Mouse (Mus musculus) hindbrain, embryonic 11.5 days (tissue): ENCODE measurements at regions not wholly inside any gene's neighbourhood (a gene's known extent, or its start where the extent isn't known, plus 50 kb on each side); places are given as distances from the start of the nearest gene placed in this dataset.
"Not testable (repeated sequence)": the region's sequence is repeated elsewhere in the genome, so short reads cannot be mapped to it uniquely, and the experiment has no call there.

Experiments
- ATAC-seq: fragments of 200-750 bp; cut with Nextera tagmentation; 2 replicates; pipeline ENCODE4 v1.8.0; 2017; ENCODE audit warnings: mild to moderate bottlenecking, moderate TSS enrichment, moderate library complexity; ENCODE audit not compliant: low FRiP score
- DNase-seq: peaks from one replicate; pipeline ENCODE4 v3.0.0-alpha.2; 2015; ENCODE audit warnings: low spot score
- H3K27ac ChIP-seq: fragments of 300-500 bp; sonication (generic); 2 replicates; pipeline ENCODE4 v1.5.1; 2014; ENCODE audit warnings: mild to moderate bottlenecking, low read depth, low read length
- H3K27me3 ChIP-seq: fragments of 300-500 bp; sonication (generic); 2 replicates; pipeline ENCODE4 v1.6.1; 2014; ENCODE audit warnings: mild to moderate bottlenecking, low read length, moderate library complexity, mixed read lengths; ENCODE audit not compliant: control insufficient read depth, insufficient read depth
- H3K36me3 ChIP-seq: fragments of 300-500 bp; sonication (generic); 2 replicates; pipeline ENCODE4 v1.6.1; 2014; ENCODE audit warnings: mild to moderate bottlenecking, low read length, moderate library complexity, mixed read lengths; ENCODE audit not compliant: control insufficient read depth, insufficient read depth
- H3K4me1 ChIP-seq: fragments of 300-500 bp; sonication (generic); replicated peaks from 2 replicates; pipeline ENCODE4 v1.6.1; 2014; ENCODE audit warnings: low read length, mixed read lengths; ENCODE audit not compliant: control insufficient read depth, insufficient read depth
- H3K4me2 ChIP-seq: fragments of 300-500 bp; sonication (generic); replicated peaks from 2 replicates; pipeline ENCODE4 v1.6.1; 2014; ENCODE audit warnings: mild to moderate bottlenecking, low read depth, low read length
- H3K4me3 ChIP-seq: fragments of 300-500 bp; sonication (generic); 2 replicates; pipeline ENCODE4 v1.5.1; 2014; ENCODE audit warnings: low read depth, low read length
- H3K9ac ChIP-seq: fragments of 300-500 bp; sonication (generic); 2 replicates; pipeline ENCODE4 v1.6.1; 2014; ENCODE audit warnings: low read depth, low read length
- H3K9me3 ChIP-seq: fragments of 300-500 bp; sonication (generic); 2 replicates; pipeline ENCODE4 v1.6.1; 2016; ENCODE audit warnings: low read length; ENCODE audit not compliant: control insufficient read depth
- WGBS: fragments of 180-500 bp; shearing (Covaris S2); extraction: QIAGEN DNeasy Blood & Tissue Kit; methylation state at CpG from one replicate; pipeline ENCODE4 v1.1.7; 2014; 5-methylcytosine and 5-hydroxymethylcytosine counted together

- Histone ChIP-seq H3K4me2 (no peak overlapping the region), H3K27ac (no peak overlapping the region), H3K4me3 (no peak overlapping the region), H3K27me3 (no peaks in the 10 kb centered on the region), H3K4me1 (no peaks in the 10 kb centered on the region), H3K9ac (no peak overlapping the region), H3K9me3 (no peaks in the 10 kb centered on the region), H3K36me3 (no peaks in the 10 kb centered on the region)
- 70% methylated on average over 2 of the region's 2 CpGs for WGBS
- ATAC-seq, result no peak
- no peak for DNase-seq
Measured at GRCm38 (mm10) chr13:50092537-50092936, 157.6 kb downstream of the Gm906 start.

DNA sequence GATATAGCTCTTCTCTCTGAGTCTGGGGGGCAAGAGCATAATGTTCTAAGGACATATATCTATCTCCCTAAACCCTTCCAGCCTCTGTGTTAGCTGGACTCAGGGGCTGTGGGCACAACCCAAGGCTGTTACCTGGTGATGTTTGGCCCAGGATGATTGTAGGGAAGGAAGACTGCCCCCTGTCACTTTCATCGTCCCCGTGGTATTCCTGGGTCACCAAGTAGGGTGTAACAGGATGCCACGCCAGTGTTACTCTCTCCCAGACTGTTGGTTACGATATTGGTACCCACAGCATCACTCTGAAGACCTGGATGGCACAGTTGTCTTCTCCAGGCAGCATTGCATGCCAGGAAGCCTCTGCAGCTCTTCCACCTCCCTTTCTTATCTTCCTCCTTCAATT lies 185.3 kb downstream of the Gm906 start:
- WGBS, result 87% methylated on average over 4 of the region's 4 CpGs
- DNase-seq (no peak), ATAC-seq (no peak)
- H3K36me3 ChIP-seq, result no peaks in the 10 kb centered on the region
- H3K27ac ChIP-seq, result no peak overlapping the region
- no peaks in the 10 kb centered on the region for H3K4me1 ChIP-seq
- no peak overlapping the region for H3K9ac ChIP-seq
- H3K9me3 ChIP-seq, result no peaks in the 10 kb centered on the region
- H3K4me2 ChIP-seq, result no peak overlapping the region
- H3K27me3 ChIP-seq, result no peaks in the 10 kb centered on the region
- no peak overlapping the region for H3K4me3 ChIP-seq

DNA sequence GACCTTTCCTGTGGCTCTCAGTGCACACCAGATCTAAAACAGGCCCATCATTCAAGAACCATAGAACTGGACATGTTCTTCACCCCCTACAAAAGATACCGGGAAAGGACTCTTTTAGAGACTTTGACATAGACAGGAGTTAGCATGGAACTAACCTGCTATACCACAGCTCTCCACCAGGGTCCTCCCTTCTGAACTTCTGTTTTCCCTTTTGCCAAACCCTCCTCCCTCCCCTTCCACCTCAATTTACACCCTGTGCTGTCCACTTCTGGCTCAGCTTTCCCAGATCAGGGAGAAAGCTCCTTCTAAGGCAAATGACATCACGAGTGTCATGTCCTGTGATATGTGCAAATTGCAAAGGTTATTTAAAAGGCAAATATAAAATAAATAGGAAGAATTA lies 185.7 kb downstream of the Gm906 start:
- not testable (repeated sequence) for H3K4me2 ChIP-seq, ATAC-seq, H3K4me3 ChIP-seq, DNase-seq, H3K9ac ChIP-seq, H3K4me1 ChIP-seq, H3K36me3 ChIP-seq, H3K27ac ChIP-seq, H3K27me3 ChIP-seq, H3K9me3 ChIP-seq
- 65% methylated on average over 2 of the region's 2 CpGs for WGBS

GRCm38 (mm10) chr13:50059676-50060075 lies 190.4 kb downstream of the Gm906 start:
- H3K4me1 ChIP-seq, H3K4me3 ChIP-seq, H3K27me3 ChIP-seq, H3K4me2 ChIP-seq, H3K9ac ChIP-seq, ATAC-seq, DNase-seq, H3K36me3 ChIP-seq, H3K9me3 ChIP-seq, H3K27ac ChIP-seq: not testable (repeated sequence)
- 71% methylated on average over 1 of the region's 1 CpGs for WGBS

- H3K9ac ChIP-seq, H3K27ac ChIP-seq, H3K36me3 ChIP-seq, DNase-seq, H3K9me3 ChIP-seq, H3K27me3 ChIP-seq, H3K4me3 ChIP-seq, ATAC-seq, H3K4me1 ChIP-seq, H3K4me2 ChIP-seq: not testable (repeated sequence)
- WGBS, result 94% methylated on average over 2 of the region's 2 CpGs
Measured at GRCm38 (mm10) chr13:50059054-50059453, 191.1 kb downstream of the Gm906 start.

- not testable (repeated sequence) for H3K36me3 ChIP-seq, H3K4me3 ChIP-seq, H3K27me3 ChIP-seq, H3K9me3 ChIP-seq, H3K4me1 ChIP-seq, DNase-seq, ATAC-seq, H3K9ac ChIP-seq, H3K27ac ChIP-seq, H3K4me2 ChIP-seq
Measured at GRCm38 (mm10) chr13:50051746-50052145, 198.4 kb downstream of the Gm906 start.

DNA sequence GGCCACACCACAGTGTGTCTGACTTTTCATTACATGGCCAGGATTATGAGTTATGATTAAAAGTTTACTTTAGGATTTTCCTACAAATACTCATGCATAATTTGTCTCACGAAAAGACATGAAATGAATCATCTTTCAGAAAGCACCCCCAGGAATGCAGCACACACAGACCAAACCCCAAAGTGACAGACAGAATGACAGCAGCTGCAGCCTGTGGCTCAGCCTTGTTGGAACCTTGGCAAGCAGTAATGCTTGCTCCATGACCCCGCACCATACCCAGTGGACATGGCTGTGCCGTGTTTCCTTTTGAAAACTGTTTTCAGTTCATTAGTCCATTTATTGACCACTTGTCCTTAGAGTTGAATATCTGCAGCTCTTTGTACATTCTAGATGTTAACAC lies 199.0 kb downstream of the Gm906 start:
- H3K27ac ChIP-seq, H3K9me3 ChIP-seq, H3K4me2 ChIP-seq, H3K27me3 ChIP-seq, H3K4me1 ChIP-seq, H3K36me3 ChIP-seq, ATAC-seq, DNase-seq, H3K4me3 ChIP-seq, H3K9ac ChIP-seq: not testable (repeated sequence)
- WGBS, result 90% methylated on average over 3 of the region's 3 CpGs

DNA sequence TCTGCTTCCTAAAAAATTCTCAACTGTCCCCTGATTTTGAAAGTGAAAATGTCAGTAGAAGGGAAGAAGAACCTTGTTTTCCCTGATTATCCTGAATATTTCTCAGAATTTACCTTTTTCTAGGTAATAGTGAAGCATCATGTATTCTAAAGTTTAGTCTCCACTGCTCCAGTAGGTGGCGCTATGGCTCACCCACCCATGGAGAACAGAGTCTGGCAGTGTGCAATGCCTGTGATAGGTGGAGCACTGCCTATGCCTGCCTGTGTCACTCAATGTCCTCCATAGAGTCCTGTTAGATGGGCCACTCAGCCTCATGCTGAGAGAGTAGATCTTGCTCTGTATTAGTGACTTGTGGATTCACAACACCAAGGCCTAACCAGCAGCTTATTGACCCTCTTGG lies 218.4 kb downstream of the Gm906 start:
- H3K9ac ChIP-seq, result no peak overlapping the region
- H3K4me3 ChIP-seq, result no peak overlapping the region
- no peaks in the 10 kb centered on the region for H3K27me3 ChIP-seq
- no peaks in the 10 kb centered on the region for H3K9me3 ChIP-seq
- 24% methylated on average over 1 of the region's 1 CpGs for WGBS
- H3K4me1 ChIP-seq, result no peaks in the 10 kb centered on the region
- no peaks in the 10 kb centered on the region for H3K36me3 ChIP-seq
- no peak for ATAC-seq
- no peak for DNase-seq
- H3K4me2 ChIP-seq, result no peak overlapping the region
- no peak overlapping the region for H3K27ac ChIP-seq

DNA sequence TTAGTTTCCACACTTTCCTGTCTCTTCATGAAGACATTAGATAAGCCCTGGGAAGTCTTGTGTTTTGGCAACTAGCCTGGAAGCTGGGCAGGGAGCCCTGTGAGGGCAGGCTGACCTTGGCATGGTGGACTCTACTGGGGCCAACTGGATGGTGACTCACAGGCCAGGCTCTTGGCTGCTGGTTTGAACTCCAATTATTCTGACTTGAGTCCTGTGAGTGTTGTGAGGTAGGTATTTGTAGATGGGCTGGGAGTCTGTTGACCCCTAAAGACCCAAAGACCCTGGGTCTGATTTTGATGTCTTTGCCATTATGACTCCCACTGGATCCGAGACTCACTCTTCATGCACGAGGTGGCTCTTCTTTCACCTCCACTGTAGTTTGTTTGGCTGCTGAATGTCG lies 208.9 kb upstream of the Gm30302 start:
- not testable (repeated sequence) for ATAC-seq, H3K27me3 ChIP-seq, H3K4me2 ChIP-seq, H3K27ac ChIP-seq, H3K9ac ChIP-seq, H3K9me3 ChIP-seq, H3K4me1 ChIP-seq, H3K36me3 ChIP-seq, DNase-seq, H3K4me3 ChIP-seq
- 92% methylated on average over 3 of the region's 3 CpGs for WGBS
